ENCODE assay signal across 9 mouse cellular contexts in the genomic region with DNA sequence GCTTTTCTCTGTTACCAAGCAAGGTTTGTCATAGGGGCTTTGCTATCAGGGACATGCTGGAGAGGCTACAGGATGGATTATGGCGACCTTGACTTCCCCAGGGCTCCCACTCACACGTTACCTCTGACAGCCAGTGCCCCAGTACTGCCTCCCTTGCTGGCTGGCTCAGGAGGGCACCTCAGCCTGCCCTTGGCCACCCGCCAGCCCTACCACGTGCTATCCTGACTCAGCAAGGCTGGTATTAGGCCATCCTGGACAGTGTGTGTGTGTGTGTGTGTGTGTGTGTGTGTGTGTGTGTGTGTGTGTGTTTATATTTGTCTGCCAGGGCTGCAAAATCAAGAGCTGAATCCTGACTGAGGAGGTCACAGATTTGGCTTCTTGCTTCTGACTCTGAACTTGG. TPM values are rescaled to one million over a fixed set of nuclear protein-coding genes. Genes with fewer than 3 reads are reported as not detected.
DNase-seq lines count a peak whose midpoint lies in the region; ATAC-seq and TF ChIP-seq lines count a peak whose summit lies in the region.
"Had no signal": no experiment of that assay in that cellular context is flagged by ENCODE, and none has a peak within 500 bp of the region (broad histone marks: within the 10 kb centered on the region; RNA-seq: fewer than 3 reads in every experiment).

No protein-coding gene starts in this region.

- 38% methylated on average over 4 of the region's 4 CpGs for WGBS in heart, embryonic 11.5 days (ENCODE audit: insufficient replicate concordance)
- 15% methylated on average over 4 of the region's 4 CpGs for WGBS in intestine, postnatal 0 days
- WGBS in forebrain, embryonic 11.5 days, result 67% methylated on average over 4 of the region's 4 CpGs

- H3K36me3 ChIP-seq in heart, embryonic 11.5 days (ENCODE audit: control insufficient read depth, insufficient read depth, low read length), result no peaks in the 10 kb centered on the region
- H3K36me3 ChIP-seq in intestine, postnatal 0 days (ENCODE audit: control insufficient read depth, insufficient read depth), result no peaks in the 10 kb centered on the region
- no peaks in the 10 kb centered on the region for H3K36me3 ChIP-seq in forebrain, embryonic 11.5 days (ENCODE audit: control insufficient read depth, insufficient read depth, low read length)
- H3K36me3 ChIP-seq: limb, embryonic 13.5 days had no signal

- DNase-seq in heart, adult 11 months, result peak; percentile 96
- peak; percentile 90 for DNase-seq in lung, postnatal 36 days
- peak; percentile 79 to 86 for DNase-seq in urinary bladder, postnatal 4 days (ENCODE audit: low spot score in 2 of 2)
- no peak for DNase-seq in forebrain, embryonic 11.5 days (ENCODE audit: low spot score)
- DNase-seq in frontal cortex, adult 2 months (ENCODE audit: extremely low spot score in 1 of 2, low spot score in 1 of 2), result no peak

- H3K9ac ChIP-seq in heart, embryonic 11.5 days (ENCODE audit: low read depth, low read length), result no peak overlapping the region
- no peak overlapping the region for H3K9ac ChIP-seq in intestine, postnatal 0 days (ENCODE audit: low read depth, low read length)
- no peak overlapping the region for H3K9ac ChIP-seq in forebrain, embryonic 11.5 days (ENCODE audit: low read length)
- H3K9ac ChIP-seq: limb, embryonic 13.5 days had no signal

- no peak for TF ChIP-seq POLR2A in bone marrow macrophage, adult 2 months (IDR thresholded peaks at IDR 0.05; ENCODE audit: borderline replicate concordance, low read depth, low read length)

- no peaks in the 10 kb centered on the region for H3K9me3 ChIP-seq in heart, embryonic 11.5 days (replicated peaks; ENCODE audit: control insufficient read depth, low read length)
- no peaks in the 10 kb centered on the region for H3K9me3 ChIP-seq in intestine, postnatal 0 days (ENCODE audit: control insufficient read depth)
- H3K9me3 ChIP-seq in forebrain, embryonic 11.5 days (ENCODE audit: control insufficient read depth, low read length), result no peaks in the 10 kb centered on the region
- H3K9me3 ChIP-seq: limb, embryonic 13.5 days had no signal

- no peak for TF ChIP-seq CTCF in bone marrow macrophage, adult 2 months (IDR thresholded peaks at IDR 0.05; ENCODE audit: low read depth, low read length)
- TF ChIP-seq CTCF in intestine, postnatal 0 days (IDR thresholded peaks at IDR 0.05; ENCODE audit: low read depth), result peak; percentile 33; the same call in 1 of the 2 replicates

- H3K4me3 ChIP-seq in heart, embryonic 11.5 days (ENCODE audit: low read depth, low read length), result no peak overlapping the region
- no peak overlapping the region for H3K4me3 ChIP-seq in bone marrow macrophage, adult 2 months (ENCODE audit: insufficient read depth, low read length)
- H3K4me3 ChIP-seq in intestine, postnatal 0 days (ENCODE audit: low read depth, low read length), result no peak overlapping the region
- H3K4me3 ChIP-seq in forebrain, embryonic 11.5 days (ENCODE audit: low read depth, low read length), result no peak overlapping the region
- H3K4me3 ChIP-seq: limb, embryonic 13.5 days had no signal

- no peaks in the 10 kb centered on the region for H3K4me1 ChIP-seq in heart, embryonic 11.5 days (ENCODE audit: control insufficient read depth, insufficient read depth, low read length)
- peaks cover 72% of the 10 kb centered on the region for H3K4me1 ChIP-seq in bone marrow macrophage, adult 2 months (ENCODE audit: control insufficient read depth, insufficient read depth, low read length)
- H3K4me1 ChIP-seq in intestine, postnatal 0 days (replicated peaks; ENCODE audit: control insufficient read depth, insufficient read depth, low read length), result peaks cover 22% of the 10 kb centered on the region
- H3K4me1 ChIP-seq in forebrain, embryonic 11.5 days (replicated peaks; ENCODE audit: control insufficient read depth, insufficient read depth, low read length), result no peaks in the 10 kb centered on the region
- H3K4me1 ChIP-seq: limb, embryonic 13.5 days had no signal

- no peak overlapping the region for H3K27ac ChIP-seq in heart, embryonic 11.5 days (ENCODE audit: low read depth, low read length)
- H3K27ac ChIP-seq in bone marrow macrophage, adult 2 months (ENCODE audit: insufficient read depth, low read depth, low read length), result peak overlapping the region; percentile 17
- H3K27ac ChIP-seq in intestine, postnatal 0 days (ENCODE audit: low read depth, low read length), result peak overlapping the region; percentile 80
- H3K27ac ChIP-seq in forebrain, embryonic 11.5 days (ENCODE audit: low read depth, low read length), result no peak overlapping the region
- H3K27ac ChIP-seq: limb, embryonic 13.5 days had no signal

- no peak for ATAC-seq in heart, embryonic 11.5 days (replicated peaks; ENCODE audit: insufficient number of reproducible peaks, low FRiP score, low TSS enrichment)
- ATAC-seq in intestine, postnatal 0 days, result peak; percentile 87
- no peak for ATAC-seq in forebrain, embryonic 11.5 days (replicated peaks; ENCODE audit: low FRiP score)

- H3K27me3 ChIP-seq in heart, embryonic 11.5 days (ENCODE audit: control insufficient read depth, insufficient read depth, low read length), result no peaks in the 10 kb centered on the region
- no peaks in the 10 kb centered on the region for H3K27me3 ChIP-seq in intestine, postnatal 0 days (replicated peaks; ENCODE audit: control insufficient read depth, insufficient read depth, low read length)
- no peaks in the 10 kb centered on the region for H3K27me3 ChIP-seq in forebrain, embryonic 11.5 days (ENCODE audit: control insufficient read depth, insufficient read depth, low read length)

- H3K4me2 ChIP-seq in heart, embryonic 11.5 days, result no peak overlapping the region
- no peak overlapping the region for H3K4me2 ChIP-seq in intestine, postnatal 0 days (replicated peaks; ENCODE audit: low read depth)
- H3K4me2 ChIP-seq in forebrain, embryonic 11.5 days (ENCODE audit: low read depth, low read length, severe bottlenecking), result no peak overlapping the region
- H3K4me2 ChIP-seq: limb, embryonic 13.5 days had no signal

RNA-seq across cellular contexts. Expression of gene Gas6, which starts 12.6 kb away (rescaled TPM):
- 12.4 and 17.7 TPM in 2 replicates for polyA plus RNA-seq in heart, embryonic 11.5 days (2014; fragmentation: Nextera tagmentation; extraction: Ambion mirVana)
- polyA plus RNA-seq in bone marrow macrophage, adult 2 months (2012; ENCODE audit: insufficient read depth, insufficient read length, missing spikeins), result 299 and 319 TPM in 2 replicates
- polyA plus RNA-seq in intestine, postnatal 0 days (2015; fragmentation: Nextera tagmentation; extraction: Ambion mirVana), result 75.6 and 77.3 TPM in 2 replicates
- 9.8 and 10.5 TPM in 2 replicates for polyA plus RNA-seq in forebrain, embryonic 11.5 days (2014; fragmentation: Nextera tagmentation; extraction: Ambion mirVana)
- 86.0 and 90.9 TPM in 2 replicates for polyA plus RNA-seq in frontal cortex, adult 2 months (2012; rRNA removed)

RNA-seq across cellular contexts. Expression of gene 1700029H14Rik, which starts 55.4 kb away (rescaled TPM):
- not detected in 2 replicates for polyA plus RNA-seq in heart, embryonic 11.5 days (2014; fragmentation: Nextera tagmentation; extraction: Ambion mirVana)
- polyA plus RNA-seq in bone marrow macrophage, adult 2 months (2012; ENCODE audit: insufficient read depth, insufficient read length, missing spikeins), result not detected in 2 replicates
- not detected in 2 replicates for polyA plus RNA-seq in intestine, postnatal 0 days (2015; fragmentation: Nextera tagmentation; extraction: Ambion mirVana)
- polyA plus RNA-seq in forebrain, embryonic 11.5 days (2014; fragmentation: Nextera tagmentation; extraction: Ambion mirVana), result not detected in 2 replicates
- polyA plus RNA-seq in frontal cortex, adult 2 months (2012; rRNA removed), result 0.14 TPM in 1 of 2 replicates, not detected in the other
- polyA plus RNA-seq: limb, embryonic 13.5 days had no signal

Comparison
In these comparisons a context has a peak if more than half of its experiments do, and no peak if none do; other contexts are left out.
1. DNase-seq: peak in heart, adult 11 months (single experiment), lung, postnatal 36 days (single experiment) and urinary bladder, postnatal 4 days (2 of 2); none in forebrain, embryonic 11.5 days (single experiment) and frontal cortex, adult 2 months (0 of 2).
2. H3K27ac ChIP-seq: peak in bone marrow macrophage, adult 2 months (single experiment) and intestine, postnatal 0 days (single experiment); none in heart, embryonic 11.5 days (single experiment) and forebrain, embryonic 11.5 days (single experiment).